Mouse (Mus musculus) testis, adult 10 weeks (tissue): ENCODE measurements around the gene Olfr457. TPM values are rescaled to one million over a fixed set of nuclear protein-coding genes. Genes with fewer than 3 reads are reported as not detected.

ENCODE experiments used
- polyA plus RNA-seq: library from polyadenylated mRNA; stranded (reverse); fragments of 350-450 nt; fragmentation: Illumina TruSeq; extraction: RNeasy Lipid Tissue Mini Kit (QIAGEN cat#74804); gene quantifications from one replicate; pipeline ENCODE4 v1.2.3, GENCODE M21; 2014; ENCODE audit warnings: low read depth, low replicate concordance

The Olfr457 gene
- not detected for polyA plus RNA-seq

GRCm38 (mm10) chr6:42476235-42476634 lies at the start of gene Olfr457:
Olfr457 (minus strand) TSS chr6:42476335.

GRCm38 (mm10) chr6:42487114-42487513 lies 11.0 kb upstream of the Olfr457 start, which contains the start of gene Olfr456:
Olfr456 (minus strand) TSS chr6:42487214.

GRCm38 (mm10) chr6:42465096-42465495 lies 11.0 kb downstream of the Olfr457 start, which contains the start of gene Olfr458:
Olfr458 (minus strand) TSS chr6:42465196.

GRCm38 (mm10) chr6:42434446-42434845 lies 41.7 kb downstream of the Olfr457 start, which contains the start of gene Tas2r126:
Tas2r126 (plus strand) TSS chr6:42434535.

Other genes with a start within 250 kb of the Olfr457 start
- 7.8 TPM for gene Gstk1, start 230.4 kb downstream of the Olfr457 start, polyA plus RNA-seq
- not detected for gene Tmem139, start 214.4 kb downstream of the Olfr457 start, polyA plus RNA-seq
- gene Casp2, start 211.3 kb downstream of the Olfr457 start, polyA plus RNA-seq: 9.7 TPM
- 0.77 TPM for gene Clcn1, start 189.7 kb downstream of the Olfr457 start, polyA plus RNA-seq
- gene Fam131b, start 151.7 kb downstream of the Olfr457 start, polyA plus RNA-seq: 0.50 TPM
- 0.85 TPM for gene Zyx, start 126.7 kb downstream of the Olfr457 start, polyA plus RNA-seq
- gene Epha1, start 103.1 kb downstream of the Olfr457 start, polyA plus RNA-seq: not detected
- not detected for gene Tas2r143, start 76.1 kb downstream of the Olfr457 start, polyA plus RNA-seq
- not detected for gene Tas2r135, start 70.9 kb downstream of the Olfr457 start, polyA plus RNA-seq
- not detected for gene Tas2r126, start 41.8 kb downstream of the Olfr457 start, polyA plus RNA-seq
- gene Olfr458, start 11.1 kb downstream of the Olfr457 start, polyA plus RNA-seq: not detected
- not detected for gene Olfr456, start 10.9 kb upstream of the Olfr457 start, polyA plus RNA-seq
- gene Olfr455, start 71.3 kb upstream of the Olfr457 start, polyA plus RNA-seq: not detected
- gene Tcaf3, start 121.4 kb upstream of the Olfr457 start, polyA plus RNA-seq: not detected
- gene Tcaf2, start 168.9 kb upstream of the Olfr457 start, polyA plus RNA-seq: 0.56 TPM
- 2.5 TPM for gene Tcaf1, start 233.8 kb upstream of the Olfr457 start, polyA plus RNA-seq